Mouse (Mus musculus) intestine, postnatal 0 days (tissue): Measurements from ENCODE around the gene Slc25a19. TPM values are rescaled to one million over a fixed set of nuclear protein-coding genes. Genes with fewer than 3 reads are reported as not detected.

Experiments used
- ATAC-seq: fragments of 200-750 bp; cut with Nextera tagmentation; 2 replicates; pipeline ENCODE4 v1.8.0; 2017; ENCODE audit warnings: mild to moderate bottlenecking, moderate TSS enrichment, moderate library complexity
- H3K27ac ChIP-seq: fragments of 300-500 bp; sonication (generic); 2 replicates; pipeline ENCODE4 v1.5.1; 2014; ENCODE audit warnings: mild to moderate bottlenecking, low read depth, low read length, moderate library complexity
- H3K27me3 ChIP-seq: fragments of 300-500 bp; sonication (generic); replicated peaks from 2 replicates; pipeline ENCODE4 v1.6.1; 2014; ENCODE audit warnings: low read length, mixed read lengths; ENCODE audit not compliant: control insufficient read depth, insufficient read depth
- H3K36me3 ChIP-seq: fragments of 300-500 bp; sonication (generic); 2 replicates; pipeline ENCODE4 v1.6.1; 2014; ENCODE audit warnings: mild to moderate bottlenecking, moderate library complexity; ENCODE audit not compliant: control insufficient read depth, insufficient read depth
- H3K4me1 ChIP-seq: fragments of 300-500 bp; sonication (generic); replicated peaks from 2 replicates; pipeline ENCODE4 v1.6.1; 2014; ENCODE audit warnings: antibody characterized with exemption, low read length, mixed read lengths; ENCODE audit not compliant: control insufficient read depth, insufficient read depth
- H3K4me2 ChIP-seq: fragments of 300-500 bp; sonication (generic); replicated peaks from 2 replicates; pipeline ENCODE4 v1.6.1; 2014; ENCODE audit warnings: low read depth, mild to moderate bottlenecking, moderate library complexity
- H3K4me3 ChIP-seq: fragments of 300-500 bp; sonication (generic); 2 replicates; pipeline ENCODE4 v1.5.1; 2014; ENCODE audit warnings: low read depth, low read length
- H3K9ac ChIP-seq: fragments of 300-500 bp; sonication (generic); 2 replicates; pipeline ENCODE4 v1.6.1; 2014; ENCODE audit warnings: mild to moderate bottlenecking, low read depth, low read length
- H3K9me3 ChIP-seq: fragments of 300-500 bp; sonication (generic); 2 replicates; pipeline ENCODE4 v1.6.1; 2016; ENCODE audit warnings: mixed run types; ENCODE audit not compliant: control insufficient read depth
- CTCF ChIP-seq: sonication (generic); IDR thresholded peaks from 2 replicates; pipeline ENCODE4 v1.5.1; 2016; ENCODE audit warnings: low read depth, mild to moderate bottlenecking, control low read depth, antibody characterized with exemption, moderate library complexity
- WGBS: fragments of 180-500 bp; shearing (Covaris S2); extraction: QIAGEN DNeasy Blood & Tissue Kit; methylation state at CpG from one replicate; pipeline ENCODE4 v1.1.7; 2014; 5-methylcytosine and 5-hydroxymethylcytosine counted together
- polyA plus RNA-seq: library from polyadenylated mRNA; unstranded; fragments of >200 nt; fragmentation: Nextera tagmentation; extraction: Ambion mirVana; gene quantifications from 2 replicates; pipeline ENCODE4 v1.2.1, GENCODE M21; 2015

The Slc25a19 gene
- polyA plus RNA-seq, 1 experiment from 2014 or later: 19.1 TPM

DNA sequence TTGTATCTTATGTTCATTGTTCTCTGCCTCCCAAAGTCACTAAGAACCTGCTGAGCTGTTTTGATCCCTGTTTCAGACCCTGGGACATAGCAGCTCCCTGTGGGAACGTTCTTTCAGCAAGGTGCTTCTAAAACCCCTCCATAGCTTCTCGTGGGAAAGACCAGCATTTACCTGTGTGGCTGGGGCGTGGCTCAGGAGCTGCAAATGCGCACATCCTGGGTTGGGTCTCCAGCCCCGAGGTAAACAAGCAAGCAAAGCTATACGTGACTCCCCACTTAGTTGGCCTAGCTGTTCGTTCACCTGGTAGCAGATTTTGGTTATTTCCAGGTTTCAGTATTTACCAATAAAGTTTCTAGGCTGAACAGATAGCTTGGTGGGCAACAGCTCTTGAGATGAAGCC is 4.2 kb upstream of the Slc25a19 start:
- Histone ChIP-seq H3K4me2 (no peak overlapping the region), H3K9ac (no peak overlapping the region), H3K4me1 (no peaks in the 10 kb centered on the region; the same call in 1 of the 2 replicates), H3K27ac (no peak overlapping the region), H3K36me3 (no peaks in the 10 kb centered on the region), H3K9me3 (no peaks in the 10 kb centered on the region), H3K27me3 (no peaks in the 10 kb centered on the region), H3K4me3 (no peak overlapping the region)
- WGBS: 66% methylated on average over 7 of the region's 7 CpGs
- ATAC-seq: no peak
- no peak for TF ChIP-seq CTCF

DNA sequence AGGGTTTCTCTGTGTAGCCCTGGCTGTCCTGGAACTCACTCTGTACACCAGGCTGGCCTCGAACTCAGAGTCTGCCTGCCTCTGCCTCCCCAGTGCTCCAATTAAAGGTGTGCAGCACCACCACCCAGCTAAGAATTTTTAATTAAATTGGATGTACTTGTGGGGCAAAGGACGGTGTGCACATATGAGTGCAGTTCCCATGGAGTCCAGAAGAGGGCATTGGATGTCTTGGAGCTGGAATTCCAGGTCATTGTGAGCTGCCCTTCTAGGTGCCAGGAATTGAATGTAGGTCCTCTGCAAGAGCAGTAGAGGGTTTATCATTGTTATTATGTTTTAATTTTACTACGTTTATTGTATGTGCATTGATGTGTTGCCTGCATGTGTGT is 3.4 kb upstream of the Slc25a19 start:
- Histone ChIP-seq H3K4me1 (no peaks in the 10 kb centered on the region; the same call in 1 of the 2 replicates), H3K9ac (no peak overlapping the region), H3K27me3 (no peaks in the 10 kb centered on the region), H3K9me3 (no peaks in the 10 kb centered on the region), H3K27ac (no peak overlapping the region), H3K4me2 (no peak overlapping the region), H3K4me3 (no peak overlapping the region), H3K36me3 (no peaks in the 10 kb centered on the region)
- ATAC-seq: no peak
- 32% methylated on average over 3 of the region's 3 CpGs for WGBS
- peak; percentile 78 for TF ChIP-seq CTCF

DNA sequence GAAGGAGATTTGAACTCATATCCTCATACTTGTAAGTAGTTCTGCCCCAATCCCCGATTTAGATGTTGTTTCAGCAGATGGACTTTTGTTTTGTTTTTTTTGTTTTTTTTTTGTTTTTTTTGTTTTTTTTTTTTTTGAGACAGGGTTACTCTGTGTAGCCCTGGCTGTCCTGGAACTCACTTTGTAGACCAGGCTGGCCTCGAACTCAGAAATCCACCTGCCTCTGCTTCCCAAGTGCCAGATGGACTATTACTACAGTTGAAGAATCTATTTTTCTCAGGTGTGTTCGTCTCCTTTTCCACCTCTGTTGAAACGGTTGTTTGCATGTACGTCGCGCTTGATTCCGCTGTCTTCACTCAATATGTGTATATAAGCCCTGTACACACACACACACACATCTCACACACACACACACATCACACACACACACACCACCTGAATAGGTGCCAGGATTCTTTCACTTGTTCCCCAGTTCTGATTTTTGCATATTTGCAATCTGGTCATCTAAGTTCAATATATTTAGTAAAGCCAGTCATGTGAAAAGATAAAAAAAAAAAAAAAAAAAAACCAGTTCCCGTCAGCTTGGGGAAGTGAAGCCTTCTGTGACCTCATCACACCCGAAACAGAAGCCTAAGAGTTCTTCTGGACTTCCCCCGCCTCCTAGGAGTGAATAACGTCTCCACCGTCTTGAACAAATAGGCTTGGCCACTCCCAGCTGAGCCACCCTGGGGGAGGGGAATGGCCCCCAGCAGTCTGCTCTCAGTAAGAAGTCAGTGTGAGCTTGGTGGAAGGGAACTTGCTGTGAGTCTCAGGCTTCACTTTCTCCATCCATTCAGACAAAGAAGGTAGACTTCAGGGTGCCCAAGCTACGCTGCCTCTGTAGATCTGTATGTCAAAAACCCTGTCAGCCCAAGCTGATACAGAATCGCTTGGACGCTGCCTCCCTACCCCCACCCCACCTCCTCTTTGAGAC is 2.7 kb upstream of the Slc25a19 start:
- no peaks in the 10 kb centered on the region for H3K9me3 ChIP-seq
- WGBS: 41% methylated on average over 16 of the region's 16 CpGs
- no peak for ATAC-seq
- H3K4me2 ChIP-seq: no peak overlapping the region
- no peaks in the 10 kb centered on the region for H3K27me3 ChIP-seq
- H3K4me3 ChIP-seq: no peak overlapping the region
- TF ChIP-seq CTCF: no peak
- H3K9ac ChIP-seq: no peak overlapping the region
- no peaks in the 10 kb centered on the region for H3K36me3 ChIP-seq
- no peak overlapping the region for H3K27ac ChIP-seq
- H3K4me1 ChIP-seq: no peaks in the 10 kb centered on the region; the same call in 1 of the 2 replicates

DNA sequence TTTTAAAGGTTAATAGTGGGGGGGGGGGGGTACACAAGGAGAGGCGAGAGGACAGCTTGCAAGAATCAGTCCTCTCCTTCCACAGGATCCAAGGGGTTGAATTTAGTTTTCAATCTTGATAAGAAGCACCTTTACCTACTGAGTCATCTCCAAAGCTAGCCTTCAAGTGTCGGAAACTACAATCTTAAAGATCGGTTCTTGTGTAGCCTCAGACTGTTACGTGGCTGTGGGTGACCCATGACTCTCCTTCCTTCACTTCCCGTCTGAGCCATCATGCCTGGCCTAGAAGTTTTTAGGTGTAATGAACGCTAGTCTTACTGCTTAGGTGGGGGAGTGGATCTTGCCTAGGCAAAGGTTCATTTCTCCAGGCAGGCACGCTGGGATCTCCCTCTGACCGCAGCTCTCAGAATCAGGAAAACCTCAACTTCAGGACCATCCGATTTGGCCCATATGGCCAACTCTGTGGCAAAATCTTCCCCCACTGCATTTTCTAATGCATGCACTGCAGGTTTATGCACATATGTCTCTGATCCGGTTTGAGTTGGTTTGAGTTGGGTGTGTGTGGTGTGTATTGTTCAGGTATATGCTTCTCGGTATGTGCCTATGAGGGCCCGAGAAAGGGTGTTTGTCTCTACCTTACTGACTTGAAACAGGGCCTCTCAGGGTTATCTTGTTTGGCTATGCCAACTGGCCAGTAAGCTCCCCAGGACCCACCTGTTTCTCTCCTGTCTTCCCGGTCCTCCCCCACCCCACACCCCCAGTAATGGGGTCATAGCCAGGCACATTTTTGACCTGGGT is 1.8 kb upstream of the Slc25a19 start:
- no peak for ATAC-seq
- no peak overlapping the region for H3K4me3 ChIP-seq
- H3K27me3 ChIP-seq: no peaks in the 10 kb centered on the region
- TF ChIP-seq CTCF: no peak
- no peak overlapping the region for H3K27ac ChIP-seq
- no peaks in the 10 kb centered on the region for H3K9me3 ChIP-seq
- no peaks in the 10 kb centered on the region for H3K36me3 ChIP-seq
- no peak overlapping the region for H3K4me2 ChIP-seq
- no peaks in the 10 kb centered on the region; the same call in 1 of the 2 replicates for H3K4me1 ChIP-seq
- H3K9ac ChIP-seq: no peak overlapping the region
- 86% methylated on average over 13 of the region's 13 CpGs for WGBS

DNA sequence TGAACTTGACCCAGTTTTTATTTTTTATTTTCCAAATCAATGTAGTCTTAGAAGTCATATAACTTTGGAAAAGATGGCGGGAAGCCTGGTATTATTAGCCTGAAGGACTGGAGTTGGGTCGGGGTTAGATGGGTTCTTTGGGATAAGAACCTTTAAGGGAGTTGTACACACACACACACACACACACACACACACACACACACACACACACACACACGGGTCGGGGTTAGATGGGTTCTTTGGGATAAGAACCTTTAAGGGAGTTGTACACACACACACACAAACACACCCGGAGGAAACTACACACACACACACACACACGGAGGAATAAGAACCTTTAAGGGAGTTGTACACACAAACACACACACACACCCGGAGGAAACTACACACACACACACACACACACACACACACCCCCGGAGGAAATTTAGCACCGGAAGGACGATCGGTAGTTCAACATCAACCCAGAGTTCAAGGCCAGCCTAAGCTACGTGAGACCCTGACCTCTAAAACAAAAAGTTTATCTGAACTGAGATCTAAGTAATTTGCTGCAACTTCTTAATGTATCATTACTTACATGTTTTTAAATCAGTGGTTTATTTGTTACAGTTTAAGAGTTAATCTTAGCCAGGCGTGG is 488 bp upstream of the Slc25a19 start:
- Histone ChIP-seq H3K36me3 (no peaks in the 10 kb centered on the region), H3K4me1 (no peaks in the 10 kb centered on the region; the same call in 1 of the 2 replicates), H3K27ac (no peak overlapping the region), H3K9me3 (no peaks in the 10 kb centered on the region), H3K4me2 (peak overlapping the region; percentile 83), H3K4me3 (peak overlapping the region; percentile 64), H3K27me3 (no peaks in the 10 kb centered on the region), H3K9ac (no peak overlapping the region)
- TF ChIP-seq CTCF: no peak
- peak; percentile 17 for ATAC-seq
- WGBS: 53% methylated on average over 13 of the region's 13 CpGs
